Mouse (Mus musculus): ENCODE data around the gene Scgb3a1. TPM values are rescaled to one million over a fixed set of nuclear protein-coding genes. Genes with fewer than 3 reads are reported as not detected.
A peak's percentile ranks its signal among the peaks of the same experiment; 100 is the strongest.

Scgb3a1 gene
- polyA plus RNA-seq, 1 experiment from 2014 or later: not detected

DNA sequence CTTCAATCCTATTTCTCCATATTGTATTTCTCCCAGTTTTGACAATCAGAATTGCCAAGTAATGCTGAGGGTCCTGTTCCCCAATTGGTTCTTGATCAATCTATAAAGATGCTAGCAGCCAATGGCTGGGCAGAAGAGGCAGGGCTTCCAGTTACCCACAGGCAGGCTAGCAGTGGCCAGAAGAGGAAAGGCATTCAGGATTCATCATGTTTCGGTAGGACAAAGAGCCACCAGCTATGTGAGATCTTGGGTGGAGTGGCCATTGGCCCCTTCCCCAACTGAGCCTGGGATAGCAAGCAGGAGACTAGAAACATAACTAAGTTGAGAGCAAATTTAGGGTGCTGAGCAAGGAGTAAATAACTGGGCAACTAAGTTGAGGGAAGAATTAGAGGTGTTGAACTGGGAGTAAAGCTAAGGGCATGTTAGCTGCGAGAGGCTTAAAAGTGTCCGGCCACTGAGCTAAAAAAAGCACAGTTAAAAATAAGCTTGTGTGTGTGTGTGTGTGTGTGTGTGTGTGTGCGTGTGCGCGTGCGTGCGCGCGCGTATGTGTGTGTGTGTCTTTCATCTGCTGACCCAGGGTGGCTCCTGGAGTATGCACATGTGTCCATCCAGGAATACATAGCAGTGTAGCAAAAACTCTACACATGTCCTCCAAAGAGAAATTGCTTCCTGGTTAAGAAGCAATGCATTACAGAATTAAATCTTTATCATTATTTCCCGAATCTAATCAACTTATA lies 21.0 kb downstream of the Scgb3a1 start:
- peaks cover 15% of the 10 kb centered on the region for H3K79me2 ChIP-seq (ENCODE audit: inconsistent target)
- H3K4me3 ChIP-seq (ENCODE audit: inconsistent target): no peak overlapping the region
- WGBS (ENCODE audit: missing documents): 88% methylated on average over 5 of the region's 12 CpGs
- no peak overlapping the region for H3K27ac ChIP-seq
- peaks cover 61% of the 10 kb centered on the region for H3K36me3 ChIP-seq (ENCODE audit: inconsistent target)

DNA sequence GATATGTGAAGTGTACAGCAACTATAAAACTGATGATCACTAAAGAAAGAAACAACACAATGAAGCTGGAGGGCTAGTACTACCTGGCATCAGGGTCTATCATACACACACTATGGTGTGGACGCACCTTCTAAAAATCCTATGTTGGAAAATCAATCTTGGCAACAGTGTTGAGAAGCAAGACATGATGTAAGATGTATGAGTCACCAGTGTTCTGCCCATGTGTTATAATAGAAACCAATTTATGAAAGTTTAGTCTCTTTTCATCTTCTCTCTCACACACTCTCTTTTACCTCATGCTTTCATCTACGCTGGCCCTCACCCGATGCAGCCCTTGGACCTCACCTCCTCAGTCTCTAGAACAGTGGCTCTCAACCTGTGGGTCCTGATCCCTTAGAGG lies 31.6 kb downstream of the Scgb3a1 start:
- Histone ChIP-seq H3K4me3 (ENCODE audit: inconsistent target) (no peak overlapping the region), H3K27ac (no peak overlapping the region), H3K79me2 (ENCODE audit: inconsistent target) (peaks cover 99% of the 10 kb centered on the region), H3K36me3 (ENCODE audit: inconsistent target) (peaks cover 11% of the 10 kb centered on the region; the same call in 1 of the 2 replicates)
- 98% methylated on average over 3 of the region's 3 CpGs for WGBS (ENCODE audit: missing documents)

DNA sequence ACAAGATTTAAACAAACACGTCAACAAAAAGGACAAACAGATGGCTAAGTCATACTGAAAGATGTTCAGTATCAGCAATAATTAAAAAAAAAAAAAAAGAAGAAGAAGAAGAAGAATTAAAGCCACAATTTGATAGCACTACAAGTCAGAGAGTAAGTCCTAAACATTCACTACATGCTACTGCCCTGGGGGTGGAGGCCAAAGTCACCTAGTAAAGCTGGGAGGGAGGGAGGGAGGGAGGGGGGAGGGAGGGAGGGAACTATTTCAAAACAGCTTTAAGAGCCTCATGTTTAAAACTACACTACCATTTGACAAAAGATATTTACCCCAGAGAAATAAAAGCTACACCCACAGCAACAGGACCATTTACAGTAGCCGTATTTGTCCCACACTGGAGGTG lies 32.3 kb downstream of the Scgb3a1 start:
- Histone ChIP-seq H3K4me3 (ENCODE audit: inconsistent target) (no peak overlapping the region), H3K79me2 (ENCODE audit: inconsistent target) (peaks cover 99% of the 10 kb centered on the region), H3K27ac (no peak overlapping the region), H3K36me3 (ENCODE audit: inconsistent target) (peaks cover 11% of the 10 kb centered on the region; the same call in 1 of the 2 replicates)
- WGBS (ENCODE audit: missing documents): 100% methylated on average over 1 of the region's 2 CpGs

DNA sequence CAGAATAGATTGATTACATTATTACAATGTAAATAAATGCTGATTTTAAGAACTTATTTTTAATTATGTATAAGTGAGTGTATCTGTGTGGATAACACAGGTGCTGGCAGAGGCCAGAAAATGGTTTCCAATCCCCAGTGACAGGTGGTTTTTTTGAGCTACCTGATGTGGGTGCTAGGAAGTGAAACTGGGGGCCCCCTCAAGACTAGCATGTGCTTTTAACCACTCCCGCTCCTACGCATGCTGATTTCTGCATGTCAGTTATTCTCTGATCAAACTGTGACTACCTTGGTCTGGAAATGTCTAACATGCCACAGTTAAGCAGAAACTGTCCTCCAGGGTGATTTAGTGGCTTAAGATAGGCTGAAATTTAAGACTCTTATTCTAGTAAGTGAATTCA lies 33.1 kb downstream of the Scgb3a1 start:
- H3K36me3 ChIP-seq (ENCODE audit: inconsistent target): peaks cover 15% of the 10 kb centered on the region; the same call in 1 of the 2 replicates
- H3K4me3 ChIP-seq (ENCODE audit: inconsistent target): no peak overlapping the region
- no peak overlapping the region for H3K27ac ChIP-seq
- H3K79me2 ChIP-seq (ENCODE audit: inconsistent target): peaks cover 99% of the 10 kb centered on the region
- 85% methylated on average over 2 of the region's 2 CpGs for WGBS (ENCODE audit: missing documents)

- Histone ChIP-seq H3K36me3 (ENCODE audit: inconsistent target) (peaks cover 26% of the 10 kb centered on the region), H3K4me3 (ENCODE audit: inconsistent target) (no peak overlapping the region), H3K27ac (no peak overlapping the region), H3K79me2 (ENCODE audit: inconsistent target) (peaks cover 99% of the 10 kb centered on the region)
- 90% methylated on average over 5 of the region's 5 CpGs for WGBS (ENCODE audit: missing documents)
These were observed 34.4 kb downstream of the Scgb3a1 start for GRCm38 (mm10) chr11:49697779-49698178.

DNA sequence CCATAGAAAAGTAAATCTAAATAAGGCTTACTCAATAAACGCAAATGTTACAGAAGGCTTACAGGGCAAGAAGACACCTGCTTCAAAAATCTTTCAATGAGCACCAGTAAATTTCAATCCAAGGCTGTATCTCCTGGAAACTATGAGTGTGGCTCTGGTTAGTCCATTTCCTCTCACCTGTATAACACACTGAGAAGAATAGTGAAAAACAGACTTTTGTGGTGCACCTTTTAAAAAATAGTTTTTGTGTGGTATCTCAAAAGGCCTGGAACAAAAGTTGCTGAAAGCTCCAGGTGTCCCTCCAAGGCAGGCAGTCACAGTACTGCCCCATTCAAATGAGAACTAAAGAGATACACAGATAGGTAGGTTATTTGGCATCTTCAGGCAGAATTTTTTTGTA lies 35.7 kb downstream of the Scgb3a1 start:
- Histone ChIP-seq H3K4me3 (ENCODE audit: inconsistent target) (no peak overlapping the region), H3K27ac (no peak overlapping the region), H3K79me2 (ENCODE audit: inconsistent target) (peaks cover 99% of the 10 kb centered on the region), H3K36me3 (ENCODE audit: inconsistent target) (peaks cover 26% of the 10 kb centered on the region)
- WGBS (ENCODE audit: missing documents): 100% methylated on average over 1 of the region's 1 CpGs

DNA sequence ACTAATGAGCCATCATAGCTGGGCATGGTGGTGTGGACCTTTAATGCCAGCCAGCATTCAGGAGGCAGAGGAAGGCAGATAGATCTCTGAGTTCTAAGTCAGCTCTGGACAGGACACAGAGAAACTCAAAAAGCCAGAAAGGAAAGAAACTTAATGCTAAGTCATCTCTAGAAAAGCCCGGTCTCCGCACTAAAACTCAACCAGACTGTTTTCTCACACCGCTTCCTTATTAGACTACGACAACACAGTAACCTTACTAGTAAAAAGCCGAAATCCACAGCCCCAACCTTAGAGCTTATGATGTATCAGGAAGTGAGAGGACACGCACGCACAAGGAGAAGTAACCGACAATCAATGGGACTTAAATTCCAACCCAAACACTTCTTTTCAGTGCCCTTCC lies 38.6 kb downstream of the Scgb3a1 start:
- no peak overlapping the region for H3K4me3 ChIP-seq (ENCODE audit: inconsistent target)
- no peak overlapping the region for H3K27ac ChIP-seq

DNA sequence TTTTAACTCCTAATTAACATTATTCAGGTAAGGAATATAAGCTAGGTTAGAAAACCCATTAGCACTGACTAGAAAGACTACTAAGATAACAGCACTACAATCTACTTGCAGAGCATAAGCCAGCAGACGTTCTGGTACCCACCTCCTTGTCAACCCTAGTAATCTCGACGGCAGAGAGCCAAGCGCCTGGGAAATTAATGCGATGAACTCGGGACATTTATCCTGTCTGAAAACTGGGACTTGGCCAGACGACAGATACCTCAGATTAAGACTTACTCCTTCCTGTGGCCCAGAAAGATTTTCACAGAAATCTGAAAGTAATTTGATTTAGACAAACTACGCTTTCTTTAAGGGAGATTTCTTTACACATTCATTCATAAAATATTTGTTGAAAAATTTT lies 41.4 kb downstream of the Scgb3a1 start:
- H3K27ac ChIP-seq: no peak overlapping the region
- 92% methylated on average over 8 of the region's 8 CpGs for WGBS (ENCODE audit: missing documents)
- H3K4me3 ChIP-seq (ENCODE audit: inconsistent target): no peak overlapping the region
- H3K36me3 ChIP-seq (ENCODE audit: inconsistent target): peaks cover 15% of the 10 kb centered on the region
- peaks cover 100% of the 10 kb centered on the region for H3K79me2 ChIP-seq (ENCODE audit: inconsistent target)

More for the DNA sequence above, 38.6 kb downstream of the Scgb3a1 start:
- Histone ChIP-seq H3K36me3 (ENCODE audit: inconsistent target) (peaks cover 26% of the 10 kb centered on the region), H3K79me2 (ENCODE audit: inconsistent target) (peaks cover 100% of the 10 kb centered on the region)
- 92% methylated on average over 8 of the region's 8 CpGs for WGBS (ENCODE audit: missing documents)

- no peak overlapping the region for H3K4me3 ChIP-seq (ENCODE audit: inconsistent target)
- H3K27ac ChIP-seq: no peak overlapping the region
- no peaks in the 10 kb centered on the region for H3K36me3 ChIP-seq (ENCODE audit: inconsistent target)
- H3K79me2 ChIP-seq (ENCODE audit: inconsistent target): peaks cover 93% of the 10 kb centered on the region
- 68% methylated on average over 2 of the region's 2 CpGs for WGBS (ENCODE audit: missing documents)
These were observed 44.4 kb downstream of the Scgb3a1 start for GRCm38 (mm10) chr11:49707834-49708233.

DNA sequence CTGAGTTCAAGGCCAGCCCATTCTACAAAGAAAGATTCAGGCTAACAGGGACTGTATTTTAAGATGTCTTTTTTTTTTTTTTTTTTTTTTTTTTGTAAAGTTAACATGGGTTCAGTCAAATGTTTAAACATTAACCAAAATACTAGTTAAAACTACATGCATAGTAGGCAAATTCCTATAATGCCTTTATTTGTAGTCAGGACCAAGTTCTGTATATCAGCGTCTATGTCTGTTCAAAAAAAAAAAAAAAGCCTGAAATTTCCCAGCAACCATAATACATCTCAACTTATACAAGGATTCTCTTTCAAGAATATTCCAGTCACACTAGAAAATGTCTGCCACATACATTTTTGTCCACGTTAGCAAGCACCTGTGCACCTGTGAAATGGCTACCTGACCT lies 47.3 kb downstream of the Scgb3a1 start:
- Histone ChIP-seq H3K27ac (no peak overlapping the region), H3K36me3 (ENCODE audit: inconsistent target) (no peaks in the 10 kb centered on the region), H3K79me2 (ENCODE audit: inconsistent target) (peaks cover 64% of the 10 kb centered on the region), H3K4me3 (ENCODE audit: inconsistent target) (no peak overlapping the region)
- 93% methylated on average over 2 of the region's 2 CpGs for WGBS (ENCODE audit: missing documents)

- 2% methylated on average over 49 of the region's 70 CpGs for WGBS (ENCODE audit: missing documents)
- peaks cover 50% of the 10 kb centered on the region for H3K79me2 ChIP-seq (ENCODE audit: inconsistent target)
- H3K36me3 ChIP-seq (ENCODE audit: inconsistent target): no peaks in the 10 kb centered on the region
These were observed 48.7 kb downstream of the Scgb3a1 start for GRCm38 (mm10) chr11:49711981-49712554.

DNA sequence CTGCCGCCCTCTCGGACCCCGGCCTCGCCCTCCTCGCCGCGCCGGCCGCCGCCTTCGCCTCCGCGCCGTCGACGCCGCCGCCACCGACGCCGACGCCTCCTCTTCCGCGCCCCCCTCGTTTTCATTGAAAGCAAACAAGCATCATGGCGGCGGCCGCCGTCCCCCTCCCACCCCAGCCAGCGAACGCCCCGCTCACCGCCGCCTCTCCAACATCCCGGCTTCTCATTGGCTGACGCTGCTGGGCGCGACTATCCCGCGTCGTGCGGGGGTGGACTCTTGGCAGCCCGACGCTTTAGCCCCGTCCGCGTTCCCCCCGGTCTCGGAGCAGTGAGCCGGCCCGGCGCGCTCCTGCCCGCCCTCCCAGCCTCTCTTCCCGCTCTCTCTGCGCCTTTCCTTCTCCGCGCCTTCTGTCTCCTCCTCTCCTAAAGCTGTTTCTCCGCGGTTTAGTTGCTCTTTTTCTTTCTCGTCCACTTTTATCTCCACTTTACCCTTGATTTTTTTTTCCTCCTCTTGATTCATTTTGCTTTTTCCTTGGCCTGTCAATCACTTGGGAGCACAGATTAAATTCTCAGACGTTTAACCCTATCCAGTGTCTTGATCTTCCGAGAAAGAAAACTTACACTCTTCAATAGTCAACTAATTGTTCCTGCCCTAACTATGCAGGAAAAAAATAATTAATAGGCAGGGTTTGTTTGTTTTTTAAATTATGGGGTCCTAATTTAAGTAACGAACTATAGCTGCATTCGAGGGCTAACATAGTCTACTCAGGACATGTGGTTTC lies 49.3 kb downstream of the Scgb3a1 start, which contains the start of gene Cnot6:
Cnot6 (minus strand) TSS at position 169 of the 781 bp plus-strand sequence.
- Histone ChIP-seq H3K27ac (peak within 1 kb of the TSS; percentile 35), H3K79me2 (ENCODE audit: inconsistent target) (peaks cover 43% of the 10 kb centered on the region), H3K4me3 (ENCODE audit: inconsistent target) (peak within 1 kb of the TSS; percentile 48), H3K36me3 (ENCODE audit: inconsistent target) (no peaks in the 10 kb centered on the region)
- 1% methylated on average over 41 of the region's 65 CpGs for WGBS (ENCODE audit: missing documents)

More at GRCm38 (mm10) chr11:49711981-49712554, 48.7 kb downstream of the Scgb3a1 start:
- Histone ChIP-seq H3K27ac (no peak overlapping the region), H3K4me3 (ENCODE audit: inconsistent target) (peak overlapping the region; percentile 40)

DNA sequence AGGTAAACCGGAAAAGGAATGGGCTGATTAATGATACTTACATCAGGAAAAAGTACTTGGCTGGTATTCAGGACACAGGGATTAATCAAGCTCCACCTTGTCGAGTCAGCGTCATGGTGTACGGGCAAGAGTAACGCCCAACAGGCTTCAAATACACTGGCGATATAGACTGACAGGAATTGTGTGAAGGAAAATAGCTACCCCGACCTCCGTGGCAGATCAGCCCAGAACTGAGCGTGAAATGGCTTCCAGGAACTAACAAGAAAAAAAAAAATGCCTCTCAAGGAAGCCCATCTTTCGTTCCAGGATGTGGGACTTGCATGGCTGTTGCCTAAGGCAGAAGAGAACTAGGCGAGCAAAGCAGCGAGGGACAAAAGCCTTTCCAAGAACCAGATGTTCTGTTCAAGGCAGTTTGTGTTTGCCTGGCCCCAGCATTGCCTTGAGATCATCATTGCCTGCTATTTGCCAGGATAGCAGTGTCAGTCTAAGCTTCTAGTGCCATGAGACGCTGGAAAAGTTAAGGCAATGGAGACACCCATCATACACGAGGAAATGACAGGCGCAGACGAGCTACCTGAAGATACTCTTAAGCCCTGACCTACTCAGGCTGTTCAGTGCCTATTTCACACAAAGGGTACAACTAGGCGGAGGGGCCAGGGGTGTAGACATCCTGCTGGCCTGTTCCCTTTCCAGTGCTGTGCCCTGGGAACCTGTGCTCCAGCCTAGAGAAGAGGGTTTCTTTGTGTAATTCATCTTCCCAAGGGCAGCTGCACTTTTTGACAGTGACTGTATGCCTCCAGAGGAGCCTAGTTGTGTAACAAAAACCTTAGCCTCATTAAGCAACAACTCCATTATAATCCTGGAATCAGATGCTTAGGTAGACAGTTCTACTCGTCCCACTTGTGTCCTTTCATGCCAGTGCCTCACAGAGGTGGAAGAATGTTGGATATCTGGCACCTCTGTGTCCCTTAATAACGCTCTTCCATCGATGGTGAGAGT lies 50.2 kb downstream of the Scgb3a1 start:
- peak overlapping the region; percentile 48 for H3K4me3 ChIP-seq (ENCODE audit: inconsistent target)
- H3K79me2 ChIP-seq (ENCODE audit: inconsistent target): peaks cover 35% of the 10 kb centered on the region
- H3K36me3 ChIP-seq (ENCODE audit: inconsistent target): no peaks in the 10 kb centered on the region
- H3K27ac ChIP-seq: peak overlapping the region; percentile 35; the same call in 1 of the 2 replicates
- WGBS (ENCODE audit: missing documents): 37% methylated on average over 20 of the region's 20 CpGs

All from macrophage (primary cell).